Mouse (Mus musculus) kidney, postnatal 36 days (tissue): Measurements from ENCODE around the gene Lrp5.

Source experiments
- DNase-seq, 2 experiments: peaks; one replicate each; pipeline ENCODE4 v3.0.0; 2021 to 2022; ENCODE audit warnings: mixed read lengths in 2 of 2

Lrp5 gene

DNA sequence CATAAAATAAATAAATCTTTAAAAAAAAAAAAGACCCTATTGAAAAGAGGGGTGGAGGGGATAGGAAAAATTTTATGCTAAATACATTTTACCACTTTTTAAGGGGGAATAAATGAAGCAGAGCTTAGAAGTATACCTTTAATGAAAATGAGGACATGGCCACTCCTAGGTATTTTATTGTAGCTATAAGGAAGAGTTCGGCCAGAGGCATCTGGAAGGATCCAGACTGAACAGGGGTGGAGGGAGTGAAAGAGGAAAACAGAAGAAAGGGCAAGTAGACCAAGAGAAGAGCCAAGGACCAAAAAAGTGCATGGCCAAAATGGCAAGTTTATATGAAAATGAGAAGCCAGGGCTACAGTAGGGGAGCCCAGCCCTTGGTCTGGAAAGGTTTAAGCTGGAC, 136.3 kb downstream of the Lrp5 start:
- DNase-seq = no peak

DNA sequence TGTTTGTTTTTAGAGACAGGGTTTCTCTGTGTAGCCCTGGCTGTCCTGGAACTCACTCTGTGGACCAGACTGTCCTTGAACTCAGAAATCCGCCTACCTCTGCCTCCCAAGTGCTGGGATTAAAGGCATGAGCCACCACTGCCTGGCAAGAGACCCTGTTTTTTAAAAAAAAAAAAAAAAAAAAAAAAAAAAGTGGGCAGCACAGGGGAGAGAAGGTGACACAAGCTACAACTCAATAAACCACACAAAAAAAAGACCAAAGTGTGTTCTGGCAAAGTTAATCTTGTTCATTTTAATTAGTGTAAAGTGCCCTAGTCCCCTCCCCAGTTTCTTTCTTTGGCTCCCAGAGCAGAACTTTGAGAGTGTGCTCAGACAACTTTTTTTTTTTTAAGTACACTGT, 137.1 kb downstream of the Lrp5 start:
- DNase-seq = no peak

DNA sequence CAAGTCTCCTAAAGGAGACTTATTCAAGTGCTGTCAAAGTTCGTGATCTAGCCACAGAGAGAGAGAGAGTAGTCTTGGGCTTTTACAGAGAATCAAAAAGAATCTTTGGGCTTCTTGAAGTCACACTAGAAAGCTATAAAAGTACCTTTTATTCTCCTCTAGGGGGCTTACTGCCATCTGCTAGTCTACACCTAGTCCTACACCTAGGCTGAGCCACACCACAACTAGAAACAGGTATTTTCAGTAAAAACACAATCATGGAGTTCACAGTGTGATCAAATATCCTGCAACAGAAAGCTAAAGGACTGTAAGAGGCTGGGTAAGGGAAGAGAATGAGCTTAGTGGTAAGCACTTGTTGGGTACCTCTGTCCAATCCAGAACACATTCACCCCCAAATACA, 138.1 kb downstream of the Lrp5 start:
- DNase-seq = no peak

DNA sequence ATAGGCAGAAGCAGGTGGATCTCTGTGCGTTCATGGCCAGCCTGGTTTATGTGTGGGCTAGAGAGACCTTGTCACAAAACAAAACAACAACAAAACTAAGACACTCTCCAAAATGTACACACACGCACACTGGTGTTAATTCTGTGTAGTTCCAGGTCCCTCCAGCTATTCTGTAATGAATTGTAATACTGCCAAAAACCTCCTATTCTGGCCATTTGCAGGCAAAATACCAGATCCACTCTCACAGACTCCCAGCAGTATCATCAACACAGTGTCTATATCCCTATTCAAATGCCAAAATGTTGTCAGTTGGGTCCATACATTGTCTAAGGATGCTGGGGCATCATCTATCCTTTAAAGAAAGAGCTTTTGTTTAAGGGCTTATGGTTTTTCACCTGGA, 141.4 kb downstream of the Lrp5 start:
- DNase-seq = no peak

DNA sequence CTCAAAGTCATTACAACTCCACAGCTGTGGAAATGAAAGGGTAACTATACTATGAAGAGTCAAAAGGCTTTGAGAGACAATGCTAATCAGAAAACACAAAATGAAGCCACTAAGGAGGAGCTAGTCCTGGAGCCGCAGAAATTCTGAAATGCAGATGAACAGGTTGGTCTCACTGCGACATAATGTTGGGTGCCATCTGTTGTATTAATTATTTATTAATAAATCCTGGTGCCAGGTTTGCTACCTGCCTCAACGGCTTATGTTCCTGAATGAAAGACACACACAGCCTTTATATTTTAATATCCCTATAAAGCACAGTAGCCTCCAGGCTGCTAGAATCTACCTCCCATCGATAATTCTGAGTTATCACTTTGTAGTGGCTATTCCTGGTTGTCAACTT, 143.8 kb downstream of the Lrp5 start:
- no peak for DNase-seq

DNA sequence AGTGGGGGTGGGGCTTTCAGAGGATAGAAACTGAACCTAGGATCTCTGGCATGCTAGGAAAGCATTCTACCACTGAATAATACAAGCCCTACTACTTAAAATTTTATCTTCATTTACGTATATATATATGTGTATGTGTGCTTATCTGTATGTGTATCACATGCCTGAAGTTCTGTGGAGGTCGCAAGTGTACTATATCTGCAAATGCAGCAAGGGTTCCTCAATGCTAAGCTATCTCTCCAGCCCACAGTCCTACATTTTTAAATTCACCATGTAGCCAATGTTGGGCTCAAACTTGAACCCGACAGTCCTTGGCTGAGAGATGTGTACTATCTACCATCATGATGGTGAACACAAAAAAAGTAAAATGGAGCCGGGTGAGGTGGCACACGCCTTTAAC, 145.4 kb downstream of the Lrp5 start:
- no peak for DNase-seq

DNA sequence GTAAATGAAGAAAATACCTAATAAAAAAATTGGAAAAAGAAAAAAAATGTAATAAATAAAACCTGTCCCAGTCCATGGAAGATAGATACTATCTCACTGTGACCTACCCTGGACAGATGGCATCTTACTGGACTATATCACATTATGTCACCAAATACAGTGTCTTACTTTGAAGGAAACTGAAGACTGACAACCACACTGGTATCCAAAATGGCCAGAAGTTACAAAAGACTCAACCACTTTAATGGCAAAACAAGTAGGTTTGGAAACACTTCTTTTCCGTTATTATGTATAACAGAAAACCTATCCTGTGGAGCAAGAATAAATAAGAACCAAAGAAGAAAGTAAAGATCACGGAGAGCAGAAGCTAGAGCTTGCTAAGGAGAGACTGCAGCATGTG, 146.1 kb downstream of the Lrp5 start:
- no peak for DNase-seq

DNA sequence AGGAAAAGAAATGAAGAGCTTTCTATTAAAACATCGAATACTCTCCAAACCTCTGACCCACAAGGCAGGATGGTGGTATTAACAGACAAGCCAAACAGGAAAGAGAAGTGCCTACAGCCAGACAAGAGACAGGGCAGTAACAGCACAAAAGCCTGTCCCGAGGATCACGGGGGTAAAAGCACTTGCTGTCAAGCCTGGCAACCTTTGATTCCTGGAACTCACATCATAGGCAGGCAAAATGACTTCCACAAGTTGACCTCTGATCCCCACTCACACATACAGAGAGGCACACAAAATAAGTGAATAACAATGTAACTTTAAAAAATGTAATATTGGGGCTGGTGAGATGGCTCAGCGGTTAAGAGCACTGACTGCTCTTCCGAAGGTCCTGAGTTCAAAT, 146.9 kb downstream of the Lrp5 start:
- peak; percentile 54 to 75 for DNase-seq

DNA sequence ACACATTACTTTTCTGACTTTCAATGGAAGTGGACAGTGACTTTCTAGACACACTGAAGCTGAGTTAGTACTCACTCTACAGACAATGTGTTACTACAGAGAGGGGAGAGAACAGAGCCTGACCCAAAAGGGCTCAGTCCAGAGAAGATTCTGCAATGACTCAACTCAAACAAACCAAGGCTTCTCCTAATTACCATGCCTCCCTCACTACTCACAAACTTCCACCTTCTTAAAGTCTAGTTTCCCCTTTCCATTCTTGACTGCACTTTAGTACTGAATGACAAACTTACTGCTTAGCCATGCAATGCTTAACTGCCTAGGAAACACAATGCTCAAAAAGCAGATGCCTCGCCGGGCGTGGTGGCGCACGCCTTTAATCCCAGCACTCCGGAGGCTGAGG, 148.7 kb downstream of the Lrp5 start:
- peak in 1 of 2 experiments; percentile 22 for DNase-seq

DNA sequence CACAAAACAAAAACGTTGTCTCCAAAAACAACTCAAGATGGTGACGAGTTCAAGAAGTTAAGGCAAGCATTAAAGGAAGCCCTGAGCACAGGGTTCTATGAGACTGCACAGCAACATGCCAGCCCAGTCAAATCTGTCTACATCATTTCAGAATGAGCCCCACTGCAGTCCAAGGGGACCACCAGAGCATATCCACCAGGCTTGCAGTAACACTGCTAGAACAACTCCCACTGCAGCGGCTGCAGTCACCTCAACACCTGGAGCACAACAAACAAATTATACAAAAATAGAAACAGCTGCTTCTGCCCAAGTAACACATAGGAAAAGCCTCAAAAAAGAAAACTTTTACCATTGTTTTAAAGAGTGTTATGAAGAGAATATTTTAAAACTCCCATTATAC, 151.4 kb downstream of the Lrp5 start:
- DNase-seq = no peak
